Mouse (Mus musculus) left cerebral cortex, adult 9 months (tissue): ENCODE data around the gene Kcnj2.
A peak's percentile ranks its signal among the peaks of the same experiment; 100 is the strongest.

Experiments used
- DNase-seq, 2 experiments: peaks; one replicate each; pipeline ENCODE4 v3.0.0; 2022; ENCODE audit warnings: low spot score in 2 of 2

Gene Kcnj2

GRCm38 (mm10) chr11:111065635-111066298 lies at the start of gene Kcnj2:
Gene Kcnj2, plus strand, starts transcription at chr11:111066164.
- peak; percentile 88 to 96 for DNase-seq

GRCm38 (mm10) chr11:111016206-111016605 lies 49.8 kb upstream of the Kcnj2 start:
- no peak for DNase-seq

GRCm38 (mm10) chr11:111020211-111020610 lies 45.8 kb upstream of the Kcnj2 start:
- DNase-seq = no peak

GRCm38 (mm10) chr11:111022681-111023281 lies 43.2 kb upstream of the Kcnj2 start:
- DNase-seq = no peak

GRCm38 (mm10) chr11:111042175-111042574 lies 23.8 kb upstream of the Kcnj2 start:
- no peak for DNase-seq

- DNase-seq = no peak
Measured at GRCm38 (mm10) chr11:111043298-111043697, 22.7 kb upstream of the Kcnj2 start.

GRCm38 (mm10) chr11:111054252-111054651 lies 11.7 kb upstream of the Kcnj2 start:
- DNase-seq = no peak

- no peak for DNase-seq
Measured at GRCm38 (mm10) chr11:111054854-111055822, 10.8 kb upstream of the Kcnj2 start.

- peak in 1 of 2 experiments; percentile 63 for DNase-seq
Measured at GRCm38 (mm10) chr11:111056030-111056429, 9.9 kb upstream of the Kcnj2 start.

- no peak for DNase-seq
Measured at GRCm38 (mm10) chr11:111057435-111057834, 8.5 kb upstream of the Kcnj2 start.

- DNase-seq = no peak
Measured at GRCm38 (mm10) chr11:111059440-111059839, 6.5 kb upstream of the Kcnj2 start.

- DNase-seq = no peak
Measured at GRCm38 (mm10) chr11:111060216-111060615, 5.7 kb upstream of the Kcnj2 start.

- peak in 1 of 2 experiments; percentile 73 for DNase-seq
Measured at GRCm38 (mm10) chr11:111064751-111065527, 1.0 kb upstream of the Kcnj2 start.

GRCm38 (mm10) chr11:111066299-111066691 lies 331 bp downstream of the Kcnj2 start:
- DNase-seq = peak in 1 of 2 experiments; percentile 38

- no peak for DNase-seq
Measured at GRCm38 (mm10) chr11:111067787-111068186, 1.8 kb downstream of the Kcnj2 start.

- DNase-seq = no peak
Measured at GRCm38 (mm10) chr11:111070460-111070859, 4.5 kb downstream of the Kcnj2 start.

GRCm38 (mm10) chr11:111074131-111074530 lies 8.2 kb downstream of the Kcnj2 start:
- no peak for DNase-seq

- DNase-seq = no peak
Measured at GRCm38 (mm10) chr11:111078107-111078506, 12.1 kb downstream of the Kcnj2 start.

- DNase-seq = no peak
Measured at GRCm38 (mm10) chr11:111083009-111083408, 17.0 kb downstream of the Kcnj2 start.

GRCm38 (mm10) chr11:111086933-111087332 lies 21.0 kb downstream of the Kcnj2 start:
- no peak for DNase-seq

- no peak for DNase-seq
Measured at GRCm38 (mm10) chr11:111088226-111088625, 22.3 kb downstream of the Kcnj2 start.
